Mouse (Mus musculus): ENCODE data around the gene C87436. TPM values are rescaled to one million over a fixed set of nuclear protein-coding genes. Genes with fewer than 3 reads are reported as not detected.

Gene C87436
- polyA plus RNA-seq, 1 experiment from 2014 or later, result 24.3 TPM

GRCm38 (mm10) chr6:86509194-86509865 is 71.2 kb downstream of the C87436 start:
- H3K36me3 ChIP-seq (ENCODE audit: insufficient read depth), result no peaks in the 10 kb centered on the region
- DNase-seq (no peak), ATAC-seq (ENCODE audit: insufficient read depth) (no peak)
- no peaks in the 10 kb centered on the region for H3K4me1 ChIP-seq (ENCODE audit: insufficient read depth)
- H3K27ac ChIP-seq (ENCODE audit: low read depth), result no peak overlapping the region
- no peak overlapping the region for H3K4me3 ChIP-seq (ENCODE audit: low read depth, low read length)
- no peaks in the 10 kb centered on the region for H3K9me3 ChIP-seq (ENCODE audit: low read depth, low read length)
- WGBS, result 74% methylated on average over 4 of the region's 4 CpGs
- no peak overlapping the region for H3K4me2 ChIP-seq
- no peak overlapping the region for H3K9ac ChIP-seq
- no peaks in the 10 kb centered on the region for H3K27me3 ChIP-seq (ENCODE audit: insufficient read depth, low read length)
- no peak for TF ChIP-seq CTCF (IDR thresholded peaks at IDR 0.05; ENCODE audit: low read depth)

DNA sequence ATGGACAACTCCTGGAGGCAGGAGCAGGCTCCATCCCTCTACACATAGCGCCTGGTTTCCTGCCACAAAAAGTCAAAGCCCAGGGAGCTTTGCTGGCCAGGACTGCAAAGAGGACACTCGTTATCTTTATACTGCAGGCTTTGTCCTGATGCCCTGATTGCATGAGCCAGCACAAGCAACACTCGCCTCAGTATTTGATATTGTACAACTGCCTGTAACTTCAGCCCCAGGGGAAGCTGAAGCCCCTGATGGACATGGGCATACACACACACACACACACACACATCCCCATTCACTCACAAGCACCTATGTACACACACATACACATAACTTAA is 71.7 kb downstream of the C87436 start:
- Histone ChIP-seq H3K4me1 (ENCODE audit: insufficient read depth) (no peaks in the 10 kb centered on the region), H3K4me2 (no peak overlapping the region), H3K9me3 (ENCODE audit: low read depth, low read length) (no peaks in the 10 kb centered on the region), H3K36me3 (ENCODE audit: insufficient read depth) (no peaks in the 10 kb centered on the region), H3K27ac (ENCODE audit: low read depth) (no peak overlapping the region), H3K27me3 (ENCODE audit: insufficient read depth, low read length) (no peaks in the 10 kb centered on the region), H3K9ac (no peak overlapping the region), H3K4me3 (ENCODE audit: low read depth, low read length) (no peak overlapping the region)
- 65% methylated on average over 3 of the region's 3 CpGs for whole genome bisulfite sequencing
- no peak for TF ChIP-seq CTCF (IDR thresholded peaks at IDR 0.05; ENCODE audit: low read depth)
- no peak for DNase-seq
- no peak for ATAC-seq (ENCODE audit: insufficient read depth)

GRCm38 (mm10) chr6:86510979-86511378 is 72.8 kb downstream of the C87436 start:
- no peak for TF ChIP-seq CTCF (IDR thresholded peaks at IDR 0.05; ENCODE audit: low read depth)
- 41% methylated on average over 4 of the region's 4 CpGs for WGBS
- Histone ChIP-seq H3K27me3 (ENCODE audit: insufficient read depth, low read length) (no peaks in the 10 kb centered on the region), H3K9ac (no peak overlapping the region), H3K36me3 (ENCODE audit: insufficient read depth) (no peaks in the 10 kb centered on the region), H3K4me3 (ENCODE audit: low read depth, low read length) (no peak overlapping the region), H3K9me3 (ENCODE audit: low read depth, low read length) (no peaks in the 10 kb centered on the region), H3K4me1 (ENCODE audit: insufficient read depth) (no peaks in the 10 kb centered on the region), H3K4me2 (no peak overlapping the region), H3K27ac (ENCODE audit: low read depth) (no peak overlapping the region)
- ATAC-seq (ENCODE audit: insufficient read depth) (no peak), DNase-seq (no peak)

- Histone ChIP-seq H3K4me2 (no peak overlapping the region), H3K4me1 (ENCODE audit: insufficient read depth) (no peaks in the 10 kb centered on the region), H3K27ac (ENCODE audit: low read depth) (no peak overlapping the region), H3K9ac (no peak overlapping the region), H3K36me3 (ENCODE audit: insufficient read depth) (no peaks in the 10 kb centered on the region), H3K4me3 (ENCODE audit: low read depth, low read length) (no peak overlapping the region), H3K9me3 (ENCODE audit: low read depth, low read length) (no peaks in the 10 kb centered on the region), H3K27me3 (ENCODE audit: insufficient read depth, low read length) (no peaks in the 10 kb centered on the region)
- DNase-seq (no peak), ATAC-seq (ENCODE audit: insufficient read depth) (no peak)
- TF ChIP-seq CTCF (IDR thresholded peaks at IDR 0.05; ENCODE audit: low read depth), result no peak
- 93% methylated on average over 4 of the region's 4 CpGs for WGBS
Measured at GRCm38 (mm10) chr6:86513296-86513695, 75.1 kb downstream of the C87436 start.

GRCm38 (mm10) chr6:86516021-86516420 is 77.8 kb downstream of the C87436 start:
- H3K4me1 ChIP-seq (ENCODE audit: insufficient read depth), result no peaks in the 10 kb centered on the region
- no peaks in the 10 kb centered on the region for H3K36me3 ChIP-seq (ENCODE audit: insufficient read depth)
- H3K9me3 ChIP-seq (ENCODE audit: low read depth, low read length), result no peaks in the 10 kb centered on the region
- TF ChIP-seq CTCF (IDR thresholded peaks at IDR 0.05; ENCODE audit: low read depth), result no peak
- no peak overlapping the region for H3K4me3 ChIP-seq (ENCODE audit: low read depth, low read length)
- WGBS, result 75% methylated on average over 1 of the region's 1 CpGs
- H3K9ac ChIP-seq, result no peak overlapping the region
- no peak overlapping the region for H3K27ac ChIP-seq (ENCODE audit: low read depth)
- no peaks in the 10 kb centered on the region for H3K27me3 ChIP-seq (ENCODE audit: insufficient read depth, low read length)
- H3K4me2 ChIP-seq, result no peak overlapping the region
- ATAC-seq (ENCODE audit: insufficient read depth) (no peak), DNase-seq (no peak)

DNA sequence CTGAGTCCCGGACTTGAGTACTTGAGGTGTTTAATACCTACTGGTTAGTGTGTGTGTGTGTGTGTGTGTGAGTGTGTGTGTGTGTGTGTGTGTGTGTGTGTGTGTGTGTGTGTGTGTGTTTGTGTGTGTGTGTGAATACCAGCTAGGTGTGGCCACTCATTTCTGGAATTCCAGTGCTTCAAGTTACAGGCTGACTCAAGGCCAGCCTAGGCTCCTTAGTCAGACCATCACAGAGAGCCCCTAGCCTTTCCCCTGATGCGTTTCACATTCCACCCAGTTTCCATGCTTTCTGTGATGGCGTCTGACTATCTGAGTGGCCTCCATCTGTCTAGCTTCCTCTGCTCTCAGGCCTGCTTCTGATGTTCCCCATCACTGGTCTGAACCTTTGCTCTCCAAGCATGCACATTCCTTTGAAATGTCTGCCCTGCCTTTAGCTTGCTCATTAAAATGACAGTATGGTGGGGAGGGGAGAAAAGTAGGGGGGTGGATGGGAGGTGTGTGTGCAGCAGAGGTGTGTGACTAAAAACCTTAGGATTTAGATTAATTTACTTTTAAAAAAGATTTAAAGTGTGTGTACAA is 81.7 kb downstream of the C87436 start:
- H3K4me2 ChIP-seq, result no peak overlapping the region
- DNase-seq, result no peak
- WGBS, result 70% methylated on average over 3 of the region's 3 CpGs
- ATAC-seq (ENCODE audit: insufficient read depth), result no peak
- peaks cover 21% of the 10 kb centered on the region for H3K36me3 ChIP-seq (ENCODE audit: insufficient read depth)
- no peak overlapping the region for H3K9ac ChIP-seq
- H3K4me1 ChIP-seq (ENCODE audit: insufficient read depth), result peaks cover 6% of the 10 kb centered on the region; the same call in 1 of the 2 replicates
- no peaks in the 10 kb centered on the region for H3K27me3 ChIP-seq (ENCODE audit: insufficient read depth, low read length)
- H3K4me3 ChIP-seq (ENCODE audit: low read depth, low read length), result no peak overlapping the region
- no peaks in the 10 kb centered on the region for H3K9me3 ChIP-seq (ENCODE audit: low read depth, low read length)
- no peak overlapping the region for H3K27ac ChIP-seq (ENCODE audit: low read depth)
- TF ChIP-seq CTCF (IDR thresholded peaks at IDR 0.05; ENCODE audit: low read depth), result no peak

- Histone ChIP-seq H3K4me1 (ENCODE audit: insufficient read depth) (peaks cover 6% of the 10 kb centered on the region; the same call in 1 of the 2 replicates), H3K4me2 (peak overlapping the region; percentile 82), H3K36me3 (ENCODE audit: insufficient read depth) (peaks cover 26% of the 10 kb centered on the region), H3K27ac (ENCODE audit: low read depth) (peak overlapping the region; percentile 5; the same call in 1 of the 2 replicates), H3K9me3 (ENCODE audit: low read depth, low read length) (no peaks in the 10 kb centered on the region), H3K27me3 (ENCODE audit: insufficient read depth, low read length) (no peaks in the 10 kb centered on the region), H3K4me3 (ENCODE audit: low read depth, low read length) (peak overlapping the region; percentile 99; the same call in 1 of the 2 replicates), H3K9ac (no peak overlapping the region)
- 78% methylated on average over 5 of the region's 5 CpGs for WGBS
- peak; percentile 29 for DNase-seq
- ATAC-seq (ENCODE audit: insufficient read depth), result no peak
- no peak for TF ChIP-seq CTCF (IDR thresholded peaks at IDR 0.05; ENCODE audit: low read depth)
Measured at GRCm38 (mm10) chr6:86522001-86522911, 84.1 kb downstream of the C87436 start.

Other genes starting within 250 kb of the C87436 start
- 4.4 and 4.9 TPM in 2 replicates for gene Tgfa, start 243.2 kb upstream of the C87436 start, polyA plus RNA-seq (2014; fragmentation: Nextera tagmentation; extraction: Ambion mirVana)
- gene Fam136a, start 72.7 kb upstream of the C87436 start, polyA plus RNA-seq (2014; fragmentation: Nextera tagmentation; extraction: Ambion mirVana), result 129 and 130 TPM in 2 replicates
- gene Snrpg, start 67.1 kb upstream of the C87436 start, polyA plus RNA-seq (2014; fragmentation: Nextera tagmentation; extraction: Ambion mirVana), result 723 and 735 TPM in 2 replicates
- gene Pcyox1, start 41.2 kb upstream of the C87436 start, polyA plus RNA-seq (2014; fragmentation: Nextera tagmentation; extraction: Ambion mirVana), result 83.5 and 88.1 TPM in 2 replicates
- 208 and 219 TPM in 2 replicates for gene Tia1, start 34.2 kb upstream of the C87436 start, polyA plus RNA-seq (2014; fragmentation: Nextera tagmentation; extraction: Ambion mirVana)
- gene Gm44790, start 11.7 kb upstream of the C87436 start, polyA plus RNA-seq (2014; fragmentation: Nextera tagmentation; extraction: Ambion mirVana), result 0.72 TPM in 1 of 2 replicates, not detected in the other
- 552 and 588 TPM in 2 replicates for gene Pcbp1, start 87.9 kb downstream of the C87436 start, polyA plus RNA-seq (2014; fragmentation: Nextera tagmentation; extraction: Ambion mirVana)
- 0.42 and 0.60 TPM in 2 replicates for gene Asprv1, start 189.8 kb downstream of the C87436 start, polyA plus RNA-seq (2014; fragmentation: Nextera tagmentation; extraction: Ambion mirVana)
- 11.2 and 11.3 TPM in 2 replicates for gene Mxd1, start 230.8 kb downstream of the C87436 start, polyA plus RNA-seq (2014; fragmentation: Nextera tagmentation; extraction: Ambion mirVana)
- gene Snrnp27, start 246.1 kb downstream of the C87436 start, polyA plus RNA-seq (2014; fragmentation: Nextera tagmentation; extraction: Ambion mirVana), result 108 and 112 TPM in 2 replicates

All from lung, embryonic 14.5 days (tissue).